Mouse (Mus musculus) kidney, adult 9 months (tissue): ENCODE data around the gene AW549877.

Source experiments
- DNase-seq: peaks from one replicate; pipeline ENCODE4 v3.0.0; 2022

The AW549877 gene

GRCm38 (mm10) chr15:3995448-3996266, at the start of gene AW549877:
Gene AW549877 (minus strand): TSS chr15:3995744.
- DNase-seq, result peak; percentile 99

GRCm38 (mm10) chr15:4043032-4043471, 47.5 kb upstream of the AW549877 start:
- DNase-seq, result peak; percentile 35

GRCm38 (mm10) chr15:4042423-4042822, 46.9 kb upstream of the AW549877 start:
- DNase-seq, result no peak

- peak; percentile 51 for DNase-seq
These were observed 37.8 kb upstream of the AW549877 start for GRCm38 (mm10) chr15:4033168-4034004.

GRCm38 (mm10) chr15:4028960-4029359, 33.4 kb upstream of the AW549877 start:
- peak; percentile 31 for DNase-seq

- no peak for DNase-seq
These were observed 32.8 kb upstream of the AW549877 start for GRCm38 (mm10) chr15:4028411-4028700.

- DNase-seq, result peak; percentile 80
These were observed 32.3 kb upstream of the AW549877 start for GRCm38 (mm10) chr15:4027671-4028410.

- DNase-seq, result peak; percentile 83
These were observed 31.5 kb upstream of the AW549877 start for GRCm38 (mm10) chr15:4026831-4027584.

GRCm38 (mm10) chr15:4026231-4026773, 30.8 kb upstream of the AW549877 start, which contains the start of gene Oxct1:
Gene Oxct1 (plus strand): TSS chr15:4026383.
- peak; percentile 94 for DNase-seq

GRCm38 (mm10) chr15:4025508-4025904, 30.0 kb upstream of the AW549877 start:
- DNase-seq, result peak; percentile 18

GRCm38 (mm10) chr15:4024726-4025507, 29.4 kb upstream of the AW549877 start:
- DNase-seq, result peak; percentile 23

GRCm38 (mm10) chr15:4023747-4024146, 28.2 kb upstream of the AW549877 start:
- no peak for DNase-seq

- DNase-seq, result no peak
These were observed 25.2 kb upstream of the AW549877 start for GRCm38 (mm10) chr15:4020711-4021110.

- no peak for DNase-seq
These were observed 18.3 kb upstream of the AW549877 start for GRCm38 (mm10) chr15:4013873-4014272.

GRCm38 (mm10) chr15:4000536-4000935, 5.0 kb upstream of the AW549877 start:
- DNase-seq, result no peak

GRCm38 (mm10) chr15:3999144-3999543, 3.6 kb upstream of the AW549877 start:
- no peak for DNase-seq

GRCm38 (mm10) chr15:3996267-3997010, 895 bp upstream of the AW549877 start:
- DNase-seq, result no peak

- no peak for DNase-seq
These were observed 594 bp downstream of the AW549877 start for GRCm38 (mm10) chr15:3994852-3995447.

- DNase-seq, result peak; percentile 56
These were observed 7.6 kb downstream of the AW549877 start for GRCm38 (mm10) chr15:3987981-3988380.

GRCm38 (mm10) chr15:3984876-3985275, 10.7 kb downstream of the AW549877 start:
- DNase-seq, result no peak
